Mouse (Mus musculus) frontal cortex, adult 2 months (tissue): Measurements from ENCODE around the gene Dpp6. TPM values are rescaled to one million over a fixed set of nuclear protein-coding genes. Genes with fewer than 3 reads are reported as not detected.
"Not testable (repeated sequence)": the region's sequence is repeated elsewhere in the genome, so short reads cannot be mapped to it uniquely, and the experiment has no call there.

Source experiments
- DNase-seq, 2 experiments: peaks; one replicate each; pipeline ENCODE4 v3.0.0; 2022; ENCODE audit warnings: low spot score in 1 of 2; ENCODE audit errors: extremely low spot score in 1 of 2
- polyA plus RNA-seq: library from polyadenylated mRNA; depleted of rRNA; stranded (reverse); fragments of >200 nt; gene quantifications from 2 replicates; pipeline ENCODE4 v1.2.3, GENCODE M21; 2012

Dpp6 gene
- polyA plus RNA-seq, 1 experiment, result 133 TPM

DNA sequence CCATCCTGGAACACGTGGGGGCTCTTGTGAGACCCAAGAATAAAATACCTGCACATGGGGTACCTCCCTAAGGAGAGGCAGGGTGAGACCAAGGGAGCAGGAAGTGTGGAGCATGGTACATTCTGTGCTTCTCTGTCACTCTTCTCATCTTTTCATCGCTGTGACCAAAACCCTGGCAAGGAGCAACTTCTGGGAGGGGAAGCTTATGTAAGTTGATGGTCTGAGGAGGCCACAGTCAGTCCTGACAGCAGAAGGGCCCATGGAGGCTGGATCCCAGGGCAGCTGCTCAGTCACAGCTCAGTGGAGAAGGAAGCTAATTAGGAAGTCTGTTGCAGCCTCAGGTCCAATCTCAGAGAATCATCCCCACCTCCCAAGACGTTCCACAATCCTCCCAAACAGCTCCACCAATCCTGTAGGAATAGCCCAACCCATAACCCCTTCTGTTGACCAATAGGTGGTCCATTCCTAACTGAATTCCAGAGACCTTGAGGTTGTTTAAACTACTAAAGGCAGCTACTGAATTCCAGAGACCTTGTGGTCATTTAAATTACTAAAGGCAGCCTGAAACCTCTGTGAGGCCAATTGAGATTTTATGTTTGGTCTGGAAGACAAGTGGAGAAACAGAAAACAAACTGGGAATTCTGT is 636.3 kb downstream of the Dpp6 start:
- no peak for DNase-seq

DNA sequence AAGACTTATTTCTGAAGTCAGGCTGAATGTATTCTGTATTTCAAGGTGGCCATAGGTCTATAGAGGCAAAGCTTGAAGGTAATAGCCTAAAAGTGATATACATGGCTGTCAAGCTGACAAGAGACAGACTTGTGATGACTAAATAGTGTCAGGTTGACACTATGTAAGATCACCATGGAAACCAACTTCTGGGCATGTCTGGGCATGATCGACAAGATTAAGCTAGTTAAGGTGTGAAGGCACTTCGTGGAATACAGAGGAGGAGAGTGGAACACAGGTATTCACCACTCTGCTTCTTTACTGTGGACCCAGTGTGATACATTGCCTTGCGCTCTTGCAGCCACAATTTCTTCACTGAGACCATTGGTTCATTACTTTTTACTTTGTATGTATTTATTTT is 637.4 kb downstream of the Dpp6 start:
- DNase-seq, result no peak

- DNase-seq, result peak in 1 of 2 experiments; percentile 30
Measured at GRCm38 (mm10) chr5:27456981-27457380, 640.0 kb downstream of the Dpp6 start.

DNA sequence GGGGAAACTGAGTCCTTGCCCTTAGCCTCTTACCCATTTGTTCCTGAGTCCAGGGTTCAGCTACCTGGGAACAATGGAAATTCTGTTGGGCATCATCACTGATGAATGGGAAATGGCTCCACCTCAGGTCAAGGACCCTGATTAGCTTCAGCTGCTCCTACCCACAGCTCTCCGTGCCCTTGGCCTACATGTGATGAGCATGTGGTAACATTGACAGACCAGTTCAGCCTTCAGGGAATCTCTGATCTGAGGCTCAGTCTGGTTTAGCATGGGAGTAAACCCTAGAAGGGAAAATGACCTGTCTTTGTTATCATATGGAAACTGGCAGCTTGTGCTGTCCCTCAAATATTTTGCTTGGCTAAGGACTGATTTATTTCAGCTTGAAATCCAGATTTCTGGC is 640.7 kb downstream of the Dpp6 start:
- no peak for DNase-seq

- peak in 1 of 2 experiments; percentile 15 for DNase-seq
Measured at GRCm38 (mm10) chr5:27474964-27475465, 658.0 kb downstream of the Dpp6 start.

DNA sequence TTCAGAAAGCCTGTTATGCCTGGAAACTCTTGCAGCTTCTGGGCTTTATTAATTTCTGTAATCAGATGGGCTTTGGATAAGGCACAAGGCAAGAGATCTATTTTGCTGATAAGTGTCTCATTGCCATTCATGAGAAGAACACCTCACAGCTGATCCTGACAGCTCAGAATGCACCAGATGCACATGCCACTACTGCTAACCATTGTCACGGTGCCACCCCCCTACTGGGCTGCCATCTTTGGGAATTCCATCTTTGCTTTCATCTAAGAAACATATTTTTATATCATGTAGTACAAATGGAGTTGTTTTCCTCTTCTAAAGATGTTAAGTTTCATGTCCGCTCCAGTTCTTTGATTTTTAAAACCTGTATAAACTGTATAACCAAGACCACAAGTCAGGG is 664.7 kb downstream of the Dpp6 start:
- no peak for DNase-seq

GRCm38 (mm10) chr5:27486138-27486537 is 669.1 kb downstream of the Dpp6 start:
- DNase-seq, result no peak

GRCm38 (mm10) chr5:27490942-27491341 is 673.9 kb downstream of the Dpp6 start:
- DNase-seq, result no peak

GRCm38 (mm10) chr5:27501338-27501737 is 684.3 kb downstream of the Dpp6 start, which contains the start of gene Speer4b:
Gene Speer4b, minus strand, starts transcription at chr5:27501438.
- not testable (repeated sequence) for DNase-seq

GRCm38 (mm10) chr5:27518716-27519115 is 701.7 kb downstream of the Dpp6 start:
- DNase-seq, result no peak

DNA sequence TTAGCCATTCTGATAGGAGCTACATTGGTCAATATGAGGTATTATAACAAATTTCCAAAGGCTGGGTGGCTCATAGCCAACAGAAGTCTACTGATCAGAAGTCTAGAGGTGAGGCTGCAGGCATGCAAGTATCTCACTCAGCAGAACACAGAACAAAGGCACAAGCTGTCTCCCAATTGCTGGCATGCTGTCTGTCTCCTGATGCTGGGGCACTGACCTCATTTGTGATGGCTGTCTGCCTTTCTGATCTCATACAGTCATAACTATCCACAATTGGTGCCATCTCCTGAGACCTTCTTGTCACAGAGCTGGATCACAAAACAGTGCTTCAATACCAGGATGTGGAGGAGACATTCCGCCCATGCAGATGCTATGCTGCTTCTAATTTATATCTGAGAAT is 709.9 kb downstream of the Dpp6 start:
- DNase-seq, result no peak

DNA sequence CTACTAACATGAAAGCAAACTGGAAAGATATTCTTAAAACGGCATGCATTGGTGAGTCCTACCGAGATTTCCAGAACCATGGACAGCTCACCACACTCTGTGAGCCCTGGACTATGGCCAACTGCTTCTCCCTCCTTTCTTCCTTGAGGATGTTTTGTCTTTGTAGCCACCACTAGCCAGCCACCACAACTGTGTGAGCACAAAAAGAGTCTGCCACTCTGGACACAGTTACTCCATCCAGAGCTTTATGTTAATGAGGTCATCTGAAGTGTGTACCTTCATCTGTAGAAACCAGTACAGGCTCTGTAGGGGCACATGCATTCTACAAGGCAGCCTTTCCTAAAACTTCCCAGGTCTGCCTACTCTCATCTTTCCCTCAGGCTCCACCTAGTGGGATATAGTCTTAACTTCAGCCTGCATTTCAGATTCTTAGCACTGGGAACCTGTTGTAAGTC is 727.8 kb downstream of the Dpp6 start:
- DNase-seq, result peak in 1 of 2 experiments; percentile 79

- DNase-seq, result no peak
Measured at GRCm38 (mm10) chr5:27549291-27549690, 732.3 kb downstream of the Dpp6 start.

- peak in 1 of 2 experiments; percentile 35 for DNase-seq
Measured at GRCm38 (mm10) chr5:27565700-27566099, 748.7 kb downstream of the Dpp6 start.

- peak; percentile 17 to 60 for DNase-seq
Measured at GRCm38 (mm10) chr5:27587970-27588758, 771.2 kb downstream of the Dpp6 start.

- DNase-seq, result peak in 1 of 2 experiments; percentile 25
Measured at GRCm38 (mm10) chr5:27604132-27604531, 787.1 kb downstream of the Dpp6 start.

GRCm38 (mm10) chr5:27615769-27616168 is 798.8 kb downstream of the Dpp6 start:
- peak; percentile 45 to 84 for DNase-seq

DNA sequence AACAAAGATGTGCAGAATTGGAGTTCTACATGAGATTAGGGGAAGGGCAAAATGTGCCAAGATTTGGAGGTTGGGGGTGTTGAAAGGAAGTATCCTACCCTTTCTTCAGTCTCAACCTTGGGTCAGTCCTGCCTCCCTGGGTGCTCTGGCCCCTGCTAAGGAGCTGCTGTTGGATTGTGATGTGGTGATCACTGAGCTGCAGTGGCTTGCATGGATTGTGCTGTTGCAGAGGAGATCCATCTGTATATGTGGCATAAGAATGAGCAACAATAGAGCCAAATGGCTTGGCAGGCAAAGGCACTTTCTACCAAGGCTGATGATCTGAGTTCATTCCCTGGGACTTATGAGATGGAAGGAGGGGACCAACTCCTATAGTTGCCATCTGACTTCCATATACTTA is 804.8 kb downstream of the Dpp6 start:
- DNase-seq, result no peak

DNA sequence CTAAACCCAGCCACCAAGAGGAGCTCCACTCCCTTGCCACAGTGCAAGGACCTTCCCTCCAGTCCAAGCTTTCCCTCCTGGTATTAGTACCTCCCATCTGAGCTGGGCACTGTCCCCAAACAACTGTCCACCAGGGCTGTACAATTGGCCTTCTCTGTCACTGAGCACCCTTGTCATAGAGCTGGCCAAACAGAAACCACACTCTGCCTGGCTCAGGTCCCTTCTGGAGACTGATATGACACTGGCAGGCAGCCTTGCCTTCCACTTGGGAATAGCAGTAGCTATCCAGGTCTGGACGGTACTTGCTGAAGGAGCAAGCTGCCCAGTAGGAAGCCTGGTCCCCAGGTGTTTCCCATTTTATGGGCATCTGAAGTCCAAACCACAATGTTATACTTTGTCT is 806.9 kb downstream of the Dpp6 start:
- DNase-seq, result no peak

DNA sequence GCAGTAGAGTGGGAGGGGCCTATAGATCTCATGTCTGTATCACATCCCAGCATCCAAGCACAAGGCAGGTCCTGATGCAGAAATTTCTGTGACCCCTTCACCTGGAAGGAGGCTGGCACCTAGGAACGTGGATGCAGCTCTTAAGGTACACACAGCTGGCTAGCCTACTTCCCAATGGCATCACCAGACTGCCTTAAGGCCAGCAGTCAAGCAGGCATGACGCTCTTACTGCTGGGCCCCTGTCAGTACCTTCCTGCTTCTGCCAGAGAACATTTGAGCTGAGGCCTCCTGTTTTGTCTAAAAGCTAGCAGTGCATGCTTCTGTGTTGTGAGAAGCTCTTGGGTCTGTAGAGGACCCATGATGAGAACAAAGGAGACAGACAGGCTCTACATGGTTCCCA is 815.1 kb downstream of the Dpp6 start:
- no peak for DNase-seq

- no peak for DNase-seq
Measured at GRCm38 (mm10) chr5:27635941-27636340, 818.9 kb downstream of the Dpp6 start.

- DNase-seq, result peak in 1 of 2 experiments; percentile 44
Measured at GRCm38 (mm10) chr5:27641876-27642275, 824.9 kb downstream of the Dpp6 start.
